Mouse (Mus musculus): ENCODE data around the gene Rpl28. TPM values are rescaled to one million over a fixed set of nuclear protein-coding genes. Genes with fewer than 3 reads are reported as not detected.

Gene Rpl28
- 194 and 230 TPM in 2 replicates for polyA plus RNA-seq (2015; fragmentation: Nextera tagmentation; extraction: Ambion mirVana)

DNA sequence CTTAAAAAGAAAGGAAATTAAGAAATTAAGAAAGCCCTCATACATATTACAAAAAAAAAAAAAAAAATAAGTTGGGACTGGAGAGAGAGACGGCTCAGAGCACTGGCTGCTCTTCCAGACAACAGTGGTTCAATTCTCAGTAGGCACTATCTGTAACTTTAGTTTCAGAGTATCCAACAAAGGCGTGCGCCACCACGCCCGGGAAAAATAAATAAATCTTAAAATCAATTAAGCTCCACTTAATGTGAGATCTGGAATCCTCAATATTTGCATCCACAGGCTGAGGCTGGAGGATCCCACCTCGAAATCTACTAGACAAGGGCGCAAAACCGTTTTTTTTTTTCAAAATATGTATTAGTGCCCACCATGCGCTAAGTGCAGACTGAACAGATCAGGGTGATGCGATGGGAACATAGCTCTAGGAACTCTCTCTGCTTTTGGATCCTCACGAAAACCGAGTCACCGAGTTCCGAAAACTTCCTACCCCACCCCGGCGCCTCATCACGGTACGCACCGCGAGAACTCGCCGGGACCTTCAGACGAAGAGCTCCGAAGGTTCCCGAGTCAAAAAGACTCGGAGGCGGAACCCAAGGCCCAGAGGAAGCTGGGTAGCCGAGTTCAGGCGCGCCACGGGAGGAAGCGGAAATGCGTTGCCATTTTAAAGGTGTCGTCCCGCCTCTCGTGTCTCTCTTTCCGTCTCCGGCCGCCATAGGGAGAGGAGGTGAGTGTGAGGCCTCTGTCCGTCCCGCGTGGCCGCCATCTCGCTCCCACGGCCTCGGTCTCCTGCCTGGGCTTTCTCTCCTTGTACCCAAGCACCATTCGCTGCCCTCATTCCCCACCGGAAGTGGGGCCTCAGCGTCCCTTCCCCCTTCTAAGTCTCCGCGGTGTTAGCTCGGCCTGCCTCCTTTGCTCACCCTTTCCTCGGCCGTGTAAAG lies at the start of gene Rpl28:
Gene Rpl28, plus strand, starts transcription at position 597 of the 935 bp plus-strand sequence.
- 2% methylated on average over 54 of the region's 54 CpGs for WGBS
- peak within 1 kb of the TSS; percentile 85 for H3K9ac ChIP-seq

GRCm38 (mm10) chr7:4743354-4743753 lies 49.3 kb upstream of the Rpl28 start:
- H3K4me3 ChIP-seq = no peak overlapping the region
- H3K27ac ChIP-seq (replicated peaks) = no peak overlapping the region
- no peak for ATAC-seq (ENCODE audit: low read depth)
- H3K4me1 ChIP-seq (replicated peaks) = peaks cover 42% of the 10 kb centered on the region
- H3K4me2 ChIP-seq = no peak overlapping the region
- peaks cover 44% of the 10 kb centered on the region for H3K36me3 ChIP-seq
- H3K9me3 ChIP-seq = no peaks in the 10 kb centered on the region
- H3K27me3 ChIP-seq = no peaks in the 10 kb centered on the region
- H3K9ac ChIP-seq = 0 out of 2 replicates have a peak overlapping the region, but pooled peaks have one; percentile 14
- 77% methylated on average over 2 of the region's 2 CpGs for WGBS

More for the DNA sequence above, at the start of gene Rpl28:
- H3K9me3 ChIP-seq = no peaks in the 10 kb centered on the region
- peak within 1 kb of the TSS; percentile 86 for H3K27ac ChIP-seq (replicated peaks)
- H3K36me3 ChIP-seq = peaks cover 40% of the 10 kb centered on the region
- H3K4me2 ChIP-seq = peak within 1 kb of the TSS; percentile 90
- peaks cover 21% of the 10 kb centered on the region for H3K27me3 ChIP-seq
- peak; percentile 89 for ATAC-seq (ENCODE audit: low read depth)
- H3K4me1 ChIP-seq (replicated peaks) = peaks cover 30% of the 10 kb centered on the region
- peak within 1 kb of the TSS; percentile 59 for H3K4me3 ChIP-seq

DNA sequence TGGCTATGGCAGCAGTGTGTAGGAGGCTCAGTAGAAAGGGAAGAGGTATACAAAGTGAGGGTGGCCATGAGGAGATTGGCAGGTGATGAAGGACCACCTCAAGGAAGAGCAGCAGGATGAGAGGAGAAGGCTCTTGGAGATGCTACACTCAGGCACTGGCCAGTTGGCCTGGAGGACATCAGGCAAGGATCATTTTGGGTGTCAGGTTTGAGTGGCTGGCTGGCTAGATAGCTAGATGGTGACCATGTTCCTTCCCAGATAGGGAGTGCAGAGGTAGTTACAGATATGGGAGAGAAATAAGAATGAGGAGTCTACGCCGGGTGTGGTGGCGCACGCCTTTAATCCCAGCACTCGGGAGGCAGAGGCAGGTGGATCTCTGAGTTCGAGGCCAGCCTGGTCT lies 47.8 kb upstream of the Rpl28 start:
- Histone ChIP-seq H3K27me3 (no peaks in the 10 kb centered on the region), H3K9ac (no peak overlapping the region), H3K27ac (replicated peaks) (no peak overlapping the region), H3K4me2 (no peak overlapping the region), H3K9me3 (no peaks in the 10 kb centered on the region), H3K4me3 (no peak overlapping the region), H3K4me1 (replicated peaks) (peaks cover 33% of the 10 kb centered on the region), H3K36me3 (peaks cover 48% of the 10 kb centered on the region)
- WGBS = 93% methylated on average over 6 of the region's 6 CpGs
- no peak for ATAC-seq (ENCODE audit: low read depth)

DNA sequence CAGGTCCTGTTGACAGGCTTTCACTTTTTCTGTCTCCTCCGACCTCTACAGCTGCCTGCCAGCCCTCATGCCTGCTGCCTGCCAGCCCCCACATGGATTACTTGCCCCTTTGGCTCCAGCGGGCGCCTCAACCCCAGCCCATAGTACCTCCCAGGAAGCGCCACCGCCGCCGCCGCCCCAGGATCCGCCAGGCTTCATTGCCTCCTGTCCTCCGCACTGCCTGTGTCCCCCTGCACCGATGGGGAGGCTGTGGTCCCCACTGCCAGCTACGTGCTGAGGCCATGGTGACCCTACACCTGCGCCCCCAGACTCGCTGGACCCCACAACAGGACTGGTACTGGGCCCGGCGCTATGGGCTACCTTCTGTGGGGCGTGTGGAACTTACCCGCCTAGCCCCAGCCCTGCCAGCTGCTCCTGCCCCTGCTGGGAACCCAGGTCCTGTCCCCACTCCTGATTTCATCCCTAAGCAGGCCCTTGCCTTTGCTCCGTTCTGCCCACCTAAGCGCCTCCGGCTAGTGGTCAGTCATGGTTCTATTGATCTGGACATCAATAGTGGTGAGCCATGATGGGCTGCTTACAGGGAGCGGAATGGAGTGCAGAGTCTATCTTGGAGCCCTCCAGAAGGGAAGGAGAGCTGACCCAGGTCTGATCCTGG lies 46.2 kb upstream of the Rpl28 start:
- Histone ChIP-seq H3K4me3 (no peak overlapping the region), H3K27ac (replicated peaks) (no peak overlapping the region), H3K27me3 (no peaks in the 10 kb centered on the region), H3K9ac (no peak overlapping the region), H3K4me1 (replicated peaks) (peaks cover 23% of the 10 kb centered on the region), H3K36me3 (peaks cover 48% of the 10 kb centered on the region), H3K9me3 (no peaks in the 10 kb centered on the region), H3K4me2 (no peak overlapping the region)
- ATAC-seq (ENCODE audit: low read depth) = no peak
- WGBS = 86% methylated on average over 22 of the region's 22 CpGs

DNA sequence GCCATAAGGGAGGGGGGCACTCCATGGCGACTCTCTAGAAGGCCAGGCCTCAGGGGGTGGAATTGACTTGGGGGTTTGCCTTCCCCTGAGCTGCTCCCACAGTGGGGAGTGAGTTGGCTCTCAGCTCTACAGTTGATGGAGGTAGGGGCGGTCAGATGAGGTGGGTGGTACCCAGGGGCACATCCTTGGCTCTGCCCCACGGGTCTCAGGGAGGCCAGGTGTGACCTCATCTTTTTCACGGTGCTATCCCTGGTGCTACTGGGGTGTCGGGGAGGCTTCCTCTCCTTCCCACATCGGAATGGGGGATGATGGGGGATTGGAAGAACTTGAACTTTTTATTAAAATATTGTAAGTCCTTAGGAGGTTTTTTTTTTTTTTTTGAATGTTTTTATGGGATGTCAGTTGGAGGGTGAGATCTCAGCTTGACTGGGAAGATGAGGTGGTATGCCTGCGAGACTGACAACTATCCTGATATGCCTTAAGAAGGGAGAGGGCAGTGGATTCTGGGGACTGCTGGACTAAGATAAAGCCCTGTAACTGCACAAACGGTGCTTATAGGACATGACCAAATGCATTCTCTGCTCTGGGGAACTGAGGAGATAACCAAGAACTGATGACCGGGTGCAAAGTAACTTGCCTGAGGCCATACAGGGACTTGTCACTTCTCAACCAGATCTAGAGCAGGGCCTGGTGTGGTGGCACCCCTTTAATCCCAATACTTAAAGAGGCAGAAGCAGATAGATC lies 45.3 kb upstream of the Rpl28 start:
- no peak overlapping the region for H3K9ac ChIP-seq
- peaks cover 45% of the 10 kb centered on the region for H3K36me3 ChIP-seq
- no peak for ATAC-seq (ENCODE audit: low read depth)
- no peaks in the 10 kb centered on the region for H3K9me3 ChIP-seq
- no peak overlapping the region for H3K4me3 ChIP-seq
- peaks cover 23% of the 10 kb centered on the region for H3K4me1 ChIP-seq (replicated peaks)
- H3K4me2 ChIP-seq = no peak overlapping the region
- WGBS = 78% methylated on average over 9 of the region's 9 CpGs
- no peak overlapping the region for H3K27ac ChIP-seq (replicated peaks)
- H3K27me3 ChIP-seq = no peaks in the 10 kb centered on the region

DNA sequence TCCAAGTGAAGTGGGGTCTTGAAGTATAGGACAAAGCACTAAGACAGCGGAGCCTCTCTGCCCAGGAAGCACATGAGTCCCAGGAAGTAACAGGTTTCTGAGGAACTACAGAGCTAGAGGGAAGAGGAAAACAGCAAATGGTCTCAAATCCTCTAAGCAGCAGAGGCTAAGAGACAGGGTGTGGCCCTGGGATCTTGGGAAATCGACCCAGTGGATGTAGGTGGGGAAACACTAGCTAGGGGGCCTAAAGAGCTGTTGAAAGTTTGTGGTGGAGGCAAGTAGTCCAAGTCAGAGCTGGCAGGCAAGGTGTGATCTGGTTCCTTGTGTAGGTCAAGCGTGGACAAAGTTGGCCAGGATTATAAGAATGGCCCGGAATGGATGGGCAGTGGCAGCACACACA lies 44.4 kb upstream of the Rpl28 start:
- Histone ChIP-seq H3K9ac (no peak overlapping the region), H3K4me3 (no peak overlapping the region), H3K27ac (replicated peaks) (no peak overlapping the region), H3K4me1 (replicated peaks) (peaks cover 23% of the 10 kb centered on the region), H3K9me3 (no peaks in the 10 kb centered on the region), H3K36me3 (peaks cover 37% of the 10 kb centered on the region), H3K4me2 (no peak overlapping the region), H3K27me3 (no peaks in the 10 kb centered on the region)
- no peak for ATAC-seq (ENCODE audit: low read depth)
- 83% methylated on average over 4 of the region's 4 CpGs for WGBS

- no peak overlapping the region for H3K27ac ChIP-seq (replicated peaks)
- H3K9me3 ChIP-seq = no peaks in the 10 kb centered on the region
- peaks cover 24% of the 10 kb centered on the region for H3K4me1 ChIP-seq (replicated peaks)
- H3K4me3 ChIP-seq = no peak overlapping the region
- peaks cover 32% of the 10 kb centered on the region for H3K36me3 ChIP-seq
- H3K9ac ChIP-seq = no peak overlapping the region
- H3K4me2 ChIP-seq = no peak overlapping the region
- no peak for ATAC-seq (ENCODE audit: low read depth)
- 81% methylated on average over 2 of the region's 2 CpGs for WGBS
- H3K27me3 ChIP-seq = no peaks in the 10 kb centered on the region; the same call in 1 of the 2 replicates
Measured at GRCm38 (mm10) chr7:4749169-4749568, 43.5 kb upstream of the Rpl28 start.

DNA sequence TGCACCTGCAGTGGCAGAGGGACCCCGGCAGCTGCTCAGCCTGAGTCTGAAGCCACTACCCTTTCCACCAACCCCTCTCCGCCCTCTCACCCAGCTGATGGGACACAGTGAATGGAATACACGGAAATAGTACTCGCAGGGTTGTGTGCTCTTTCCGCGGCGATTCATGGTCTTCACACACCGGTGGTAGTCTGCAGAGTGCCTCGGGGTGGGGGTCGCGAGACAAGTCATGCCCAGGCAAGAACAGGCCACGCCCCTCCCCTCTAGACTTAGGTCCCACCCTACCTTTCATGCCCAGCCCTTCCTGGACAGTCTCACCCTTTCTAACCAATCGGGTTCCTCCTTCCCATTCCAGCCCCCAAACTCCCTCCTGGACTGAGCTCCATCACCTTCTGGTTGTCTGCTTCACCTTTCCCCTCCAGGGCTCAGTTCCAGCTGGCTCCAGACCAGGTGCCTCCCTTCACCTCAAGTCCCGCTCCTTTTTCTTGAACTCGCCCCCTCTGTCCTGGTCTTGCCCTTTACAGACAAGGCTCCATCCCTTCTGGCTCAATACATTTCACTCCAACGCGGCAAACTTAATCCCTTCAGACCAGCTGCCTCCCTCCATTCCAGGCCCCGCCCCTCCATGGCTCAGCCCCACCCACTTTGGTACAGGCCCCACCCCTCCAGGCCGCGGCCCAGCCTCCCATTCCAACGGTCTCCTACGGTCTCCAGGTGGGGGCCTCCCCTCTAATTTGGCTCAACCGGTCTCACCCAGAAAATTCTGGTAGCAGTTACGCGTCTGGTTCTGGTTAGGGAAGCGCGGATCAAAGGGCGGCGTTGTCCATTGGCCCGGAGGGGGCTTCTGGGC lies 40.5 kb upstream of the Rpl28 start:
- Histone ChIP-seq H3K4me3 (peak overlapping the region; percentile 35), H3K36me3 (peaks cover 5% of the 10 kb centered on the region; the same call in 1 of the 2 replicates), H3K27ac (replicated peaks) (no peak overlapping the region), H3K27me3 (no peaks in the 10 kb centered on the region; the same call in 1 of the 2 replicates), H3K9me3 (no peaks in the 10 kb centered on the region), H3K9ac (peak overlapping the region; percentile 49), H3K4me2 (peak overlapping the region; percentile 55), H3K4me1 (replicated peaks) (peaks cover 21% of the 10 kb centered on the region)
- peak; percentile 66 for ATAC-seq (ENCODE audit: low read depth)
- 3% methylated on average over 30 of the region's 30 CpGs for WGBS

DNA sequence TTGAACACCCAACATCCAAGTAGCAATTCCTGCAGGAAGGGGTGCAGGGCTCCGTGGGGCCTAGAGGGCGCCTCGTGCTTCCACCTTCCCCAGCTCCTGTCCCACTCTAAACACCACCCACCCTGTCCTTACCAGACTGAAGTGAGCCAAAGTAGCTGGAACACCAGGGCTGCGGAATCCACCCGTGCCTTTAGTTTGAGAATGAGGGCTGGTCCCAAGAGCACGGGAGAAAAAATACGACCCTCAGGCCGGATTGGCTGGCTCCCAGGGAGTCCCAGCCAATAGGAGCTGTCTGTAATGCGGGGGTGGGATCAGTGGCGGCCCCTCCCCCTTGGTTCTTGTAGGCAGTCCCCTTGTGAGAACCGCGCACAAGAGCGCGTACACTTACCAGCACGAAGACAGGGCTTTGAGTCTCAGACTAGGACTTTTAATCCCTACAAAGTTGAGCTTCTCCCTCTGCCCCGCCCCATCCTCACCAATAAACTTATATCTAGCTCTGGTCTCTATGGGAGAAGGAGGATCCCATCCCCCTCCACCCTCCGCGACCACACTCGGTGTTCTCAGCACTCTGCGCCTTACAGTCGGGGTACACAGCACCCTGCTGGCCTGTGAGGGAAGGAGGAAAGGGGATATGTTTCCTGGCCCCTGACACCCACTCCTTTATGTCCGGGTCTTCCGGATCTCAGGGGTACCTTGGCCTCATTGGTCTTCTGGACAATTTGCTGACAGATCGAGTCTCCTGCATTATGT lies 39.7 kb upstream of the Rpl28 start, which contains the start of gene Cox6b2:
Gene Cox6b2, minus strand, starts transcription at position 274 of the 750 bp plus-strand sequence.
- no peak within 1 kb of the TSS for H3K27ac ChIP-seq (replicated peaks)
- H3K4me1 ChIP-seq (replicated peaks) = peaks cover 21% of the 10 kb centered on the region
- H3K4me2 ChIP-seq = peak within 1 kb of the TSS; percentile 55
- WGBS = 3% methylated on average over 24 of the region's 24 CpGs
- H3K9me3 ChIP-seq = no peaks in the 10 kb centered on the region
- H3K36me3 ChIP-seq = 0 out of 2 replicates have a peak, but pooled peaks cover 5% of the 10 kb centered on the region
- ATAC-seq (ENCODE audit: low read depth) = peak; percentile 94
- no peaks in the 10 kb centered on the region; the same call in 1 of the 2 replicates for H3K27me3 ChIP-seq
- H3K9ac ChIP-seq = peak within 1 kb of the TSS; percentile 49
- H3K4me3 ChIP-seq = peak within 1 kb of the TSS; percentile 35

- Histone ChIP-seq H3K27ac (replicated peaks) (no peak overlapping the region), H3K9me3 (no peaks in the 10 kb centered on the region), H3K9ac (no peak overlapping the region), H3K27me3 (no peaks in the 10 kb centered on the region), H3K4me2 (no peak overlapping the region), H3K36me3 (no peaks in the 10 kb centered on the region), H3K4me1 (replicated peaks) (peaks cover under 1% of the 10 kb centered on the region; the same call in 1 of the 2 replicates), H3K4me3 (no peak overlapping the region)
- 60% methylated on average over 1 of the region's 1 CpGs for WGBS
- no peak for ATAC-seq (ENCODE audit: low read depth)
Measured at GRCm38 (mm10) chr7:4759670-4760069, 33.0 kb upstream of the Rpl28 start.
